ENCODE assay signal across 8 mouse cellular contexts in the genomic region with DNA sequence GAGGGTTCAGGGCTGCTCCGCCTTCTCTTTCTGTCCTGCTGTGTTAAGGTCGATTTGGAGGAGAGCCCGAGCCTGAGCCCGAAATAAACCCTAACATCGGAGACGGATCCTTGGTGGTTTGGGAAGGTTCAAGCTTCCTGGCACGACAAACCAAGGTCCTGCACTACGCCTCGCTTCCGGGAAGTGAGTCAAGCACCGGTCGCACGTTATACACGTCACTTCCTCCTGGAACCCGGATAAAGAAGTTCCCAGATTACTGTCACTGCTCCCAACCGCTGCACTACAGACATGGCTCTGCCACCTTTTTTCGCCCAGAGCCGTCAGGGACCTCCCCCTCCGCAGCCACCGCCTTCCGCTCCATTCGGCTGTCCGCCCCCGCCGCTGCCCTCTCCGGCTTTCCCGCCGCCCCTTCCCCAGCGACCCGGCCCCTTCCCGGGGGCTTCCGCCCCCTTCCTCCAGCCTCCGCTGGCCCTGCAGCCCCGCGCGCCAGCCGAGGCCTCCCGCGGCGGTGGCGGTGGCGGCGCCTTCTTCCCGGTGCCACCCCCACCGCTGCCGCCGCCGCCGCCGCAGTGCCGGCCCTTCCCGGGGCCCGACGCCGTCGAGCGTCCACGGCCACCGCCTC. TPM values are rescaled to one million over a fixed set of nuclear protein-coding genes. Genes with fewer than 3 reads are reported as not detected.
DNase-seq lines count a peak whose midpoint lies in the region; ATAC-seq lines count a peak whose summit lies in the region.

Gene Pdcd7 (plus strand): TSS at position 251 of the 622 bp plus-strand sequence.

- peak; percentile 93 to 98 for DNase-seq in adrenal gland, adult (ENCODE audit: inconsistent age in 2 of 2, low spot score in 1 of 2)
- peak; percentile 99 for DNase-seq in embryo, embryonic 10.5 days (ENCODE audit: low spot score)
- DNase-seq in gastrocnemius, postnatal 14 days: peak; percentile 94
- peak; percentile 96 for DNase-seq in left cerebral cortex, postnatal 10 days (ENCODE audit: extremely low spot score in 1 of 2, low spot score in 2 of 2)
- peak; percentile 94 for DNase-seq in right cerebral cortex, postnatal 25 days
- DNase-seq in urinary bladder, postnatal 4 days (ENCODE audit: low spot score in 2 of 2): peak; percentile 89 to 93

- peak; percentile 83 for ATAC-seq in inflammation-experienced regulatory T-cells, adult 6 months
- peak; percentile 94 for ATAC-seq in megakaryocyte-erythroid progenitor cell, adult 5-6 weeks (replicated peaks; ENCODE audit: low FRiP score, low TSS enrichment, poor library complexity, severe bottlenecking)

- intact Hi-C loops in gastrocnemius, postnatal 14 days (cut with DNase I; ENCODE audit: low total_unique reads): loop anchor here (2.0 kb wide), 1 partner anchor 27 kb away; no protein-coding TSS in a partner anchor
- intact Hi-C loops in left cerebral cortex, postnatal 10 days (cut with DNase I): no loop called here

RNA-seq across cellular contexts. Expression of gene Pdcd7, which starts in this region (rescaled TPM):
- 10 to 100 TPM in 1 of 2 experiments, 1 to 10 TPM in 1; 9.1 to 13.2 TPM for total RNA-seq in gastrocnemius, postnatal 14 days (2021)
- 1 to 10 TPM; 4.3 to 6.0 (median 5.8) TPM for polyA plus RNA-seq in inflammation-experienced regulatory T-cells, adult 6 months (2017; shearing (Covaris generic))
- 10 to 100 TPM; 23.1 to 23.7 TPM for total RNA-seq in left cerebral cortex, postnatal 10 days (2021)
- total RNA-seq in megakaryocyte-erythroid progenitor cell, adult 5-6 weeks (2014; fragmentation: Nextera tagmentation): 7.6 and 11.1 TPM in 2 replicates
- total RNA-seq in megakaryocyte-erythroid progenitor cell, adult 5-6 weeks (2017): 13.1 and 21.6 TPM in 2 replicates

Comparison
In these comparisons a context has a peak if more than half of its experiments do, and no peak if none do; other contexts are left out.
1. Peak in every context shown above with its lines: DNase-seq and ATAC-seq.